Mouse (Mus musculus) gastrocnemius, adult 8-10 months (tissue): ENCODE measurements around the gene Myh15. TPM values are rescaled to one million over a fixed set of nuclear protein-coding genes. Genes with fewer than 3 reads are reported as not detected.

Experiments
- total RNA-seq, 4 experiments: library from RNA; stranded (reverse); gene quantifications; 2 replicates each; pipeline ENCODE4 v1.2.4; 2022

Gene Myh15
- total RNA-seq, 4 experiments from 2014 or later: 0.05 TPM; not detected in 3

Other genes with a start within 250 kb of the Myh15 start
- not detected for gene Retnlb, start 240.6 kb upstream of the Myh15 start, total RNA-seq
- 1 to 10 TPM; 2.1 to 7.1 (median 3.3) TPM for gene Retnla, start 214.9 kb upstream of the Myh15 start, total RNA-seq
- gene Retnlg, start 184.9 kb upstream of the Myh15 start, total RNA-seq: not detected
- 1 to 10 TPM; 2.9 to 4.0 (median 3.1) TPM for gene Dzip3, start 63.3 kb upstream of the Myh15 start, total RNA-seq
- gene Cip2a, start 63.3 kb upstream of the Myh15 start, total RNA-seq: 1 to 10 TPM in 1 of 4 experiments, under 1 TPM in 3; 0.63 to 1.0 (median 0.80) TPM